ENCODE assay signal across 9 mouse cellular contexts in the genomic region with DNA sequence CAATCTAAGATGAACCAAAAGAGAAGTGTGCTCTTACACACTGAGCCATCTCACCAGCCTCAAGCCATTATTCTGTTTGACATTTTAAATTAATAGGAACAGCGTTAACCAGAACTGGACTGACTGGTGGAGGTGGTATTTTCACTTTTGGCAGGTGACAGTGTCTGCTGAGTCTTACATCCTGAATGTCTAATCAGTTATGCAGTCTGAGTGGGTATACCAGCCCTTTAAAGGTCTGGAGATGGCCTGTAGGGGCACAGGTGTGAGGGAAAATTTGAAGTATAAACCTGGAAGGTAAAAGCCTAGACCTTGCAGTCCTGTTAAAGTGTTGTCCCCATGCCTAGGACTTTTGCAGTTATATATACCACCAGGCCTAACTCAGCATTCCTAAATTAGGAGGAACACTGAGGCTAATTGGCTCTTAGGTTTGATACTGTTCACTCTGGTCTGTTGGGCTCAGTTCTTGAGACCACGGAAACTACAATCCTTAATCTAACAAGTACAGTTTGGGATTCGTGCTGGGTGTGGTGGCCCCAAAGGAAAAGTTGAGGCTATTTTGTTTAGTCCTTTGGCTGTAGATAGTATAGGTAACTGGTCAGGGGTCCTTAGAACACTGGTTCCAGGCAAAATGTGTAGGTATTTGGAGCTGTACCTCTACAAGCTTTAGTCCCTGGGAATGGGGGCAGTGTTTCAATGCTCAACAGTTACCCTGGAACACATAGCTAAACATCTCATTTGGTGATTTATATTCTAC. TPM values are rescaled to one million over a fixed set of nuclear protein-coding genes. Genes with fewer than 3 reads are reported as not detected.
DNase-seq lines count a peak whose midpoint lies in the region; ATAC-seq and TF ChIP-seq lines count a peak whose summit lies in the region.
"Had no signal": no experiment of that assay in that cellular context is flagged by ENCODE, and none has a peak within 500 bp of the region (broad histone marks: within the 10 kb centered on the region; RNA-seq: fewer than 3 reads in every experiment).

No protein-coding gene starts in this region.

- peak overlapping the region; percentile 42 for H3K27ac ChIP-seq in forebrain, embryonic 10.5 days
- no peak overlapping the region; the same call in 1 of the 2 replicates for H3K27ac ChIP-seq in forebrain, embryonic 16.5 days (ENCODE audit: low read length)
- no peak overlapping the region; the same call in 1 of the 2 replicates for H3K27ac ChIP-seq in ES-E14 (ENCODE audit: insufficient read depth, low read depth, low read length, poor library complexity, severe bottlenecking)
- no peak overlapping the region for H3K27ac ChIP-seq in forebrain, postnatal 0 days (ENCODE audit: low read depth, low read length)
- peak overlapping the region; percentile 18; the same call in 1 of the 2 replicates for H3K27ac ChIP-seq in liver, embryonic 16.5 days (ENCODE audit: low read length)

- H3K4me1 ChIP-seq in forebrain, embryonic 10.5 days, result peaks cover 26% of the 10 kb centered on the region
- H3K4me1 ChIP-seq in forebrain, embryonic 16.5 days (replicated peaks; ENCODE audit: control insufficient read depth, insufficient read depth, low read length), result peaks cover 13% of the 10 kb centered on the region
- no peaks in the 10 kb centered on the region; a peak in 1 of 4 replicates for H3K4me1 ChIP-seq in ES-E14 (ENCODE audit: control insufficient read depth in 2 of 2, insufficient read depth in 2 of 2, low read length in 2 of 2, poor library complexity in 1 of 2)
- H3K4me1 ChIP-seq in forebrain, postnatal 0 days (ENCODE audit: insufficient read depth), result peaks cover 6% of the 10 kb centered on the region; the same call in 1 of the 2 replicates
- H3K4me1 ChIP-seq in liver, embryonic 16.5 days (ENCODE audit: control insufficient read depth, low read depth, low read length), result peaks cover 9% of the 10 kb centered on the region

- no peak for TF ChIP-seq CTCF in forebrain, postnatal 0 days (IDR thresholded peaks at IDR 0.05; ENCODE audit: low read depth)

- H3K36me3 ChIP-seq in forebrain, embryonic 10.5 days (replicated peaks), result peaks cover 86% of the 10 kb centered on the region
- H3K36me3 ChIP-seq in forebrain, embryonic 16.5 days (ENCODE audit: control insufficient read depth, insufficient read depth), result peaks cover 17% of the 10 kb centered on the region
- H3K36me3 ChIP-seq in ES-E14 (ENCODE audit: control insufficient read depth, insufficient read depth, low read length, poor library complexity, severe bottlenecking), result peaks cover 31% of the 10 kb centered on the region
- peaks cover 39% of the 10 kb centered on the region for H3K36me3 ChIP-seq in forebrain, postnatal 0 days (ENCODE audit: insufficient read depth)
- peaks cover 34% of the 10 kb centered on the region for H3K36me3 ChIP-seq in liver, embryonic 16.5 days (ENCODE audit: control insufficient read depth, insufficient read depth)

- ATAC-seq in forebrain, embryonic 16.5 days, result no peak
- ATAC-seq in forebrain, postnatal 0 days, result no peak
- ATAC-seq in liver, embryonic 16.5 days (ENCODE audit: low read depth), result no peak
- ATAC-seq in granulocyte monocyte progenitor cell, adult 5-6 weeks (replicated peaks; ENCODE audit: poor library complexity, severe bottlenecking), result no peak

- H3K9me3 ChIP-seq in forebrain, embryonic 10.5 days, result no peaks in the 10 kb centered on the region
- no peaks in the 10 kb centered on the region for H3K9me3 ChIP-seq in forebrain, embryonic 16.5 days (ENCODE audit: control insufficient read depth, low read length)
- no peaks in the 10 kb centered on the region for H3K9me3 ChIP-seq in ES-E14 (ENCODE audit: control insufficient read depth, insufficient read depth, low read depth, low read length)
- no peaks in the 10 kb centered on the region for H3K9me3 ChIP-seq in forebrain, postnatal 0 days (ENCODE audit: low read length)
- no peaks in the 10 kb centered on the region for H3K9me3 ChIP-seq in liver, embryonic 16.5 days (replicated peaks; ENCODE audit: control insufficient read depth, low read length)
- H3K9me3 ChIP-seq: limb, embryonic 12.5 days had no signal

- no peak overlapping the region for H3K4me2 ChIP-seq in forebrain, embryonic 16.5 days (ENCODE audit: low read length)
- H3K4me2 ChIP-seq in forebrain, postnatal 0 days (ENCODE audit: low read depth), result no peak overlapping the region
- H3K4me2 ChIP-seq in liver, embryonic 16.5 days (ENCODE audit: low read depth, low read length), result no peak overlapping the region

- no peak overlapping the region for H3K9ac ChIP-seq in forebrain, embryonic 16.5 days (replicated peaks; ENCODE audit: low read depth, low read length)
- H3K9ac ChIP-seq in ES-E14 (ENCODE audit: insufficient read depth, low read depth, low read length, poor library complexity, severe bottlenecking), result peak overlapping the region; percentile 47; the same call in 1 of the 2 replicates
- H3K9ac ChIP-seq in forebrain, postnatal 0 days, result peak overlapping the region; percentile 18; the same call in 1 of the 2 replicates
- H3K9ac ChIP-seq in liver, embryonic 16.5 days (ENCODE audit: low read depth, low read length), result no peak overlapping the region
- H3K9ac ChIP-seq: limb, embryonic 12.5 days had no signal

- H3K4me3 ChIP-seq in forebrain, embryonic 10.5 days, result peak overlapping the region; percentile 85; the same call in 1 of the 2 replicates
- no peak overlapping the region for H3K4me3 ChIP-seq in forebrain, embryonic 16.5 days (replicated peaks; ENCODE audit: low read length)
- H3K4me3 ChIP-seq in ES-E14 (ENCODE audit: insufficient read depth in 1 of 2, low read depth in 1 of 2, low read length in 2 of 2, poor library complexity in 1 of 2, severe bottlenecking in 1 of 2), result no peak overlapping the region
- no peak overlapping the region for H3K4me3 ChIP-seq in forebrain, postnatal 0 days (ENCODE audit: low read depth, low read length)
- no peak overlapping the region for H3K4me3 ChIP-seq in liver, embryonic 16.5 days (ENCODE audit: low read depth, low read length)

- WGBS in forebrain, embryonic 10.5 days, result 4% methylated on average over 3 of the region's 3 CpGs
- WGBS in forebrain, embryonic 16.5 days, result 4% methylated on average over 3 of the region's 3 CpGs
- WGBS in forebrain, postnatal 0 days, result 7% methylated on average over 3 of the region's 3 CpGs
- 18% methylated on average over 3 of the region's 3 CpGs for WGBS in liver, embryonic 16.5 days (ENCODE audit: insufficient replicate concordance)

- in situ Hi-C loops in ES-E14 (cut with MboI; ENCODE audit: low sequenced_read_pairs in 2 of 2, unreplicated experiment in 2 of 2), result no loop called here

- H3K27me3 ChIP-seq in forebrain, embryonic 10.5 days (ENCODE audit: poor library complexity, severe bottlenecking), result no peaks in the 10 kb centered on the region
- H3K27me3 ChIP-seq in forebrain, embryonic 16.5 days (replicated peaks; ENCODE audit: control insufficient read depth, insufficient read depth, low read length), result no peaks in the 10 kb centered on the region
- H3K27me3 ChIP-seq in forebrain, postnatal 0 days (ENCODE audit: insufficient read depth, low read length), result no peaks in the 10 kb centered on the region
- no peaks in the 10 kb centered on the region for H3K27me3 ChIP-seq in liver, embryonic 16.5 days (ENCODE audit: control insufficient read depth, insufficient read depth, low read depth, low read length)
- H3K27me3 ChIP-seq: limb, embryonic 12.5 days had no signal

- DNase-seq in forebrain, embryonic 10.5 days (ENCODE audit: extremely low spot score, low spot score), result peak; percentile 55
- DNase-seq in ES-E14 (ENCODE audit: low read depth, low spot score), result no peak
- DNase-seq in forebrain, postnatal 0 days, result peak; percentile 27
- no peak for DNase-seq in spleen, postnatal 10 days (ENCODE audit: low spot score in 2 of 2)
- DNase-seq in cerebellum, postnatal 4 days (ENCODE audit: low spot score in 2 of 2), result no peak

TF ChIP-seq in ES-E14, 5 proteins besides CTCF, POLR2A, EP300 and RAD21 (continues in another document):
- TF ChIP-seq ZC3H11A (IDR thresholded peaks at IDR 0.05; ENCODE audit: borderline replicate concordance, low read depth, low read length), result no peak
- TF ChIP-seq HCFC1 (IDR thresholded peaks at IDR 0.05; ENCODE audit: borderline replicate concordance, insufficient read depth, low read length), result no peak
- no peak for TF ChIP-seq MAFK (IDR thresholded peaks at IDR 0.05; ENCODE audit: insufficient read depth, low read depth, low read length)
- TF ChIP-seq CHD2 (IDR thresholded peaks at IDR 0.05; ENCODE audit: low read depth, low read length), result no peak

RNA-seq across cellular contexts. Expression of gene Zbtb37, which starts 4.5 kb away (rescaled TPM):
- 6.6 and 7.2 TPM in 2 replicates for polyA plus RNA-seq in forebrain, embryonic 10.5 days (2016; fragmentation: Nextera tagmentation; extraction: Ambion mirVana)
- 14.3 and 16.9 TPM in 2 replicates for polyA plus RNA-seq in forebrain, embryonic 16.5 days (2015; fragmentation: Nextera tagmentation; extraction: Ambion mirVana)
- total RNA-seq in ES-E14 (2012; rRNA removed), result 10.7 and 13.0 TPM in 2 replicates
- 19.7 and 30.2 TPM in 2 replicates for total RNA-seq in forebrain, postnatal 0 days (2014; rRNA removed)
- 3.7 and 7.9 TPM in 2 replicates for polyA plus RNA-seq in forebrain, postnatal 0 days (2015; fragmentation: Nextera tagmentation; extraction: Ambion mirVana)
- 1.8 and 1.9 TPM in 2 replicates for polyA plus RNA-seq in liver, embryonic 16.5 days (2015; fragmentation: Nextera tagmentation; extraction: Ambion mirVana)
- total RNA-seq in granulocyte monocyte progenitor cell, adult 5-6 weeks (2014; fragmentation: Nextera tagmentation), result 7.2 and 10.0 TPM in 2 replicates
- 5.0 and 5.7 TPM in 2 replicates for total RNA-seq in granulocyte monocyte progenitor cell, adult 5-6 weeks (2017)

RNA-seq across cellular contexts. Expression of gene Dars2, which starts 31.3 kb away (rescaled TPM):
- polyA plus RNA-seq in forebrain, embryonic 10.5 days (2016; fragmentation: Nextera tagmentation; extraction: Ambion mirVana), result 79.4 and 79.9 TPM in 2 replicates
- 34.8 and 37.6 TPM in 2 replicates for polyA plus RNA-seq in forebrain, embryonic 16.5 days (2015; fragmentation: Nextera tagmentation; extraction: Ambion mirVana)
- 38.7 and 39.8 TPM in 2 replicates for total RNA-seq in ES-E14 (2012; rRNA removed)
- total RNA-seq in forebrain, postnatal 0 days (2014; rRNA removed), result 25.8 and 27.7 TPM in 2 replicates
- 28.9 and 29.3 TPM in 2 replicates for polyA plus RNA-seq in forebrain, postnatal 0 days (2015; fragmentation: Nextera tagmentation; extraction: Ambion mirVana)
- 25.6 and 26.5 TPM in 2 replicates for polyA plus RNA-seq in liver, embryonic 16.5 days (2015; fragmentation: Nextera tagmentation; extraction: Ambion mirVana)
- total RNA-seq in granulocyte monocyte progenitor cell, adult 5-6 weeks (2014; fragmentation: Nextera tagmentation), result 42.5 and 44.6 TPM in 2 replicates
- total RNA-seq in granulocyte monocyte progenitor cell, adult 5-6 weeks (2017), result 27.6 and 33.5 TPM in 2 replicates

RNA-seq across cellular contexts. Expression of gene Cenpl, which starts 31.4 kb away (rescaled TPM):
- polyA plus RNA-seq in forebrain, embryonic 10.5 days (2016; fragmentation: Nextera tagmentation; extraction: Ambion mirVana), result 45.1 TPM in 2 replicates
- polyA plus RNA-seq in forebrain, embryonic 16.5 days (2015; fragmentation: Nextera tagmentation; extraction: Ambion mirVana), result 17.1 and 17.7 TPM in 2 replicates
- total RNA-seq in ES-E14 (2012; rRNA removed), result 5.1 and 6.2 TPM in 2 replicates
- total RNA-seq in forebrain, postnatal 0 days (2014; rRNA removed), result 1.7 and 2.6 TPM in 2 replicates
- 5.1 and 6.5 TPM in 2 replicates for polyA plus RNA-seq in forebrain, postnatal 0 days (2015; fragmentation: Nextera tagmentation; extraction: Ambion mirVana)
- polyA plus RNA-seq in liver, embryonic 16.5 days (2015; fragmentation: Nextera tagmentation; extraction: Ambion mirVana), result 37.1 and 38.6 TPM in 2 replicates
- total RNA-seq in granulocyte monocyte progenitor cell, adult 5-6 weeks (2014; fragmentation: Nextera tagmentation), result 8.4 and 25.6 TPM in 2 replicates
- total RNA-seq in granulocyte monocyte progenitor cell, adult 5-6 weeks (2017), result 5.1 and 10.1 TPM in 2 replicates

Comparison
In these comparisons a context has a peak if more than half of its experiments do, and no peak if none do; other contexts are left out.
1. H3K27ac ChIP-seq: peak in forebrain, embryonic 10.5 days (single experiment) and liver, embryonic 16.5 days (single experiment); none in forebrain, embryonic 16.5 days (single experiment), ES-E14 (single experiment) and forebrain, postnatal 0 days (single experiment).
2. H3K9ac ChIP-seq: peak in ES-E14 (single experiment) and forebrain, postnatal 0 days (single experiment); none in forebrain, embryonic 16.5 days (single experiment) and liver, embryonic 16.5 days (single experiment).
3. DNase-seq: peak in forebrain, embryonic 10.5 days (single experiment) and forebrain, postnatal 0 days (single experiment); none in ES-E14 (single experiment), spleen, postnatal 10 days (0 of 2) and cerebellum, postnatal 4 days (0 of 2).